19 mouse cellular contexts compared by ENCODE assay signal in the genomic region with DNA sequence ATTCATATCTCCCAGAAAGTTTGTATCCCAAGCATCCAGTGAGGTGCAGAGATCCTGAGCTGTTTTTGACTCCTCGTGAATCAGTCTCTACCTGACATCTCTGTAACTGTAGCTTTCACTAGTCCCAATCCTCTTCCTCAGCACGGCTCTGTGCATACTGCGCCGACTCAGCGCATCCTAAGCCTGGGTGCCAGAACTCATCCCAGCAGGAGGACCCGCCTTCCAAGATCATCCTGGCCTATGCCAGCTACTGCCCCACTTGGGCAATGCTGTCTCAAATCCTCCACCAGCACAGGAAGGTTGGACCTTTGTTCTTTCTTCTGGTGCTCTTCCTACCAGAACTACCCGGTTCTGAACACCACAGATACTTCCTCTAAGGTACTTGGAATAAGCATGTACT. TPM values are rescaled to one million over a fixed set of nuclear protein-coding genes. Genes with fewer than 3 reads are reported as not detected.
"Had no signal": no experiment of that assay in that cellular context is flagged by ENCODE, and none has a peak within 500 bp of the region (broad histone marks: within the 10 kb centered on the region; RNA-seq: fewer than 3 reads in every experiment).

No protein-coding gene starts in this region.

- H3K36me3 ChIP-seq: limb, embryonic 15.5 days; liver, embryonic 13.5 days; lung, embryonic 15.5 days; midbrain, embryonic 12.5 days; neural tube, embryonic 13.5 days had no signal

- H3K9me3 ChIP-seq: limb, embryonic 15.5 days; liver, embryonic 13.5 days; lung, embryonic 15.5 days; midbrain, embryonic 12.5 days; neural tube, embryonic 13.5 days had no signal

- H3K4me2 ChIP-seq: limb, embryonic 15.5 days; liver, embryonic 13.5 days; lung, embryonic 15.5 days; midbrain, embryonic 12.5 days; neural tube, embryonic 13.5 days had no signal

- DNase-seq: kidney, postnatal 10 days; kidney, postnatal 4 days; liver, embryonic 13.5 days; liver, postnatal 0 days; retina, postnatal 1 day; right cerebral cortex, postnatal 4 days; spleen, adult 18-20 months; thymus, adult 2 months; thymus, postnatal 36 days had no signal

- ATAC-seq: liver, postnatal 0 days; midbrain, embryonic 16.5 days had no signal

- H3K4me1 ChIP-seq: limb, embryonic 15.5 days; liver, embryonic 13.5 days; lung, embryonic 15.5 days; midbrain, embryonic 12.5 days; neural tube, embryonic 13.5 days had no signal

- H3K27me3 ChIP-seq: limb, embryonic 15.5 days; liver, embryonic 13.5 days; lung, embryonic 15.5 days; midbrain, embryonic 12.5 days; neural tube, embryonic 13.5 days had no signal

- H3K9ac ChIP-seq: limb, embryonic 15.5 days; liver, embryonic 13.5 days; liver, postnatal 0 days; lung, embryonic 15.5 days; midbrain, embryonic 12.5 days; neural tube, embryonic 13.5 days had no signal

- H3K4me3 ChIP-seq: left cerebral cortex, adult 2 months; limb, embryonic 15.5 days; liver, embryonic 13.5 days; lung, embryonic 15.5 days; midbrain, embryonic 12.5 days; neural tube, embryonic 13.5 days had no signal

- H3K27ac ChIP-seq: left cerebral cortex, adult 2 months; limb, embryonic 15.5 days; liver, embryonic 13.5 days; lung, embryonic 15.5 days; midbrain, embryonic 12.5 days; neural tube, embryonic 13.5 days had no signal

RNA-seq across cellular contexts. Expression of a gene that starts 20.1 kb away (rescaled TPM):
- total RNA-seq: megakaryocyte-erythroid progenitor cell, adult 5-6 weeks had no signal
- polyA plus RNA-seq: kidney, embryonic 14.5 days; limb, embryonic 11.5 days; limb, embryonic 15.5 days; liver, embryonic 13.5 days; liver, postnatal 0 days; stomach, embryonic 14.5 days had no signal
